ENCODE assay signal across 13 mouse cellular contexts in genomic region chr3:116421121-116421520, GRCm38 (mm10). TPM values are rescaled to one million over a fixed set of nuclear protein-coding genes. Genes with fewer than 3 reads are reported as not detected.
DNase-seq lines count a peak whose midpoint lies in the region; ATAC-seq and TF ChIP-seq lines count a peak whose summit lies in the region.
"Had no signal": no experiment of that assay in that cellular context is flagged by ENCODE, and none has a peak within 500 bp of the region (broad histone marks: within the 10 kb centered on the region; RNA-seq: fewer than 3 reads in every experiment).

No protein-coding gene starts in this region.

- 0 out of 2 replicates have a peak overlapping the region, but pooled peaks have one; percentile 2 for H3K4me2 ChIP-seq in intestine, postnatal 0 days (replicated peaks; ENCODE audit: low read depth)
- no peak overlapping the region for H3K4me2 ChIP-seq in intestine, embryonic 15.5 days (replicated peaks)
- peak overlapping the region; percentile 84 for H3K4me2 ChIP-seq in forebrain, embryonic 12.5 days
- H3K4me2 ChIP-seq in midbrain, embryonic 11.5 days: peak overlapping the region; percentile 87
- H3K4me2 ChIP-seq: limb, embryonic 15.5 days had no signal

- H3K36me3 ChIP-seq in intestine, postnatal 0 days (ENCODE audit: control insufficient read depth, insufficient read depth): no peaks in the 10 kb centered on the region; the same call in 1 of the 2 replicates
- no peaks in the 10 kb centered on the region for H3K36me3 ChIP-seq in intestine, embryonic 15.5 days
- H3K36me3 ChIP-seq in forebrain, embryonic 12.5 days (replicated peaks): peaks cover 27% of the 10 kb centered on the region
- H3K36me3 ChIP-seq in midbrain, embryonic 11.5 days (ENCODE audit: control insufficient read depth, insufficient read depth, low read length): peaks cover 2% of the 10 kb centered on the region; the same call in 1 of the 2 replicates
- H3K36me3 ChIP-seq: stomach, embryonic 15.5 days had no signal

- H3K4me3 ChIP-seq in intestine, postnatal 0 days (ENCODE audit: low read depth, low read length): no peak overlapping the region
- no peak overlapping the region for H3K4me3 ChIP-seq in intestine, embryonic 15.5 days (replicated peaks)
- peak overlapping the region; percentile 64 for H3K4me3 ChIP-seq in forebrain, embryonic 12.5 days (replicated peaks)
- H3K4me3 ChIP-seq in midbrain, embryonic 11.5 days (ENCODE audit: low read depth, low read length): no peak overlapping the region; the same call in 1 of the 2 replicates
- H3K4me3 ChIP-seq: limb, embryonic 15.5 days; stomach, embryonic 15.5 days had no signal

- no peaks in the 10 kb centered on the region for H3K4me1 ChIP-seq in intestine, postnatal 0 days (replicated peaks; ENCODE audit: control insufficient read depth, insufficient read depth, low read length)
- H3K4me1 ChIP-seq in intestine, embryonic 15.5 days (replicated peaks): peaks cover 4% of the 10 kb centered on the region
- H3K4me1 ChIP-seq in forebrain, embryonic 12.5 days: peaks cover 30% of the 10 kb centered on the region
- peaks cover 21% of the 10 kb centered on the region for H3K4me1 ChIP-seq in midbrain, embryonic 11.5 days (ENCODE audit: control insufficient read depth, insufficient read depth, low read length)

- H3K27ac ChIP-seq in intestine, postnatal 0 days (ENCODE audit: low read depth, low read length): no peak overlapping the region
- no peak overlapping the region for H3K27ac ChIP-seq in intestine, embryonic 15.5 days
- H3K27ac ChIP-seq in forebrain, embryonic 12.5 days: peak overlapping the region; percentile 64
- no peak overlapping the region for H3K27ac ChIP-seq in midbrain, embryonic 11.5 days (ENCODE audit: low read depth, low read length)
- H3K27ac ChIP-seq: limb, embryonic 15.5 days; stomach, embryonic 15.5 days had no signal

- peak; percentile 67 for DNase-seq in Muller cell, postnatal 12 days (ENCODE audit: inconsistent ontology term)
- peak; percentile 81 for DNase-seq in midbrain, embryonic 11.5 days (ENCODE audit: low spot score, missing footprints)
- DNase-seq in gastrocnemius, postnatal 25 days: no peak
- DNase-seq in gastrocnemius, postnatal 14 days: no peak
- DNase-seq: cerebellum, postnatal 14 days; heart, postnatal 10 days had no signal

- intact Hi-C loops in gastrocnemius, postnatal 14 days (cut with DNase I; ENCODE audit: low total_unique reads): loop anchor here (5.0 kb wide), 2 partner anchors 79 to 81 kb away; no protein-coding TSS in a partner anchor

- ATAC-seq in intestine, postnatal 0 days: no peak
- no peak for ATAC-seq in intestine, embryonic 15.5 days
- no peak for ATAC-seq in forebrain, embryonic 12.5 days (ENCODE audit: low FRiP score)
- no peak for ATAC-seq in midbrain, embryonic 11.5 days (ENCODE audit: low FRiP score)
- ATAC-seq in inflammation-experienced regulatory T-cells, adult 6 months: no peak
- ATAC-seq: CD4-positive, CD25-positive, alpha-beta regulatory T cell, adult 4 months had no signal

- no peak for TF ChIP-seq CTCF in intestine, postnatal 0 days (IDR thresholded peaks at IDR 0.05; ENCODE audit: low read depth)

- no peak overlapping the region for H3K9ac ChIP-seq in intestine, postnatal 0 days (ENCODE audit: low read depth, low read length)
- H3K9ac ChIP-seq in intestine, embryonic 15.5 days: no peak overlapping the region
- H3K9ac ChIP-seq in forebrain, embryonic 12.5 days: peak overlapping the region; percentile 82; the same call in 1 of the 2 replicates
- H3K9ac ChIP-seq in midbrain, embryonic 11.5 days (ENCODE audit: low read length): peak overlapping the region; percentile 38
- H3K9ac ChIP-seq: limb, embryonic 15.5 days; stomach, embryonic 15.5 days had no signal

- H3K9me3 ChIP-seq in intestine, postnatal 0 days (ENCODE audit: control insufficient read depth): no peaks in the 10 kb centered on the region
- H3K9me3 ChIP-seq in intestine, embryonic 15.5 days: no peaks in the 10 kb centered on the region
- no peaks in the 10 kb centered on the region for H3K9me3 ChIP-seq in forebrain, embryonic 12.5 days
- H3K9me3 ChIP-seq in midbrain, embryonic 11.5 days (ENCODE audit: control insufficient read depth, low read length): no peaks in the 10 kb centered on the region
- H3K9me3 ChIP-seq: limb, embryonic 15.5 days; stomach, embryonic 15.5 days had no signal

- H3K27me3 ChIP-seq in intestine, postnatal 0 days (replicated peaks; ENCODE audit: control insufficient read depth, insufficient read depth, low read length): no peaks in the 10 kb centered on the region
- H3K27me3 ChIP-seq in intestine, embryonic 15.5 days (replicated peaks): no peaks in the 10 kb centered on the region
- no peaks in the 10 kb centered on the region for H3K27me3 ChIP-seq in forebrain, embryonic 12.5 days
- no peaks in the 10 kb centered on the region for H3K27me3 ChIP-seq in midbrain, embryonic 11.5 days (ENCODE audit: control insufficient read depth, insufficient read depth, low read length)
- H3K27me3 ChIP-seq: limb, embryonic 15.5 days; stomach, embryonic 15.5 days had no signal

- 71% methylated on average over 6 of the region's 6 CpGs for WGBS in intestine, postnatal 0 days
- 57% methylated on average over 6 of the region's 6 CpGs for WGBS in intestine, embryonic 15.5 days
- WGBS in forebrain, embryonic 12.5 days: 11% methylated on average over 6 of the region's 6 CpGs
- 28% methylated on average over 6 of the region's 6 CpGs for WGBS in midbrain, embryonic 11.5 days

RNA-seq across cellular contexts. Expression of gene Cdc14a, which starts 2.7 kb away (rescaled TPM):
- polyA plus RNA-seq in intestine, postnatal 0 days (2015; fragmentation: Nextera tagmentation; extraction: Ambion mirVana): 6.5 and 6.6 TPM in 2 replicates
- polyA plus RNA-seq in intestine, embryonic 15.5 days (2015; fragmentation: Nextera tagmentation; extraction: Ambion mirVana): 6.2 and 6.9 TPM in 2 replicates
- 21.6 and 23.2 TPM in 2 replicates for polyA plus RNA-seq in forebrain, embryonic 12.5 days (2016; fragmentation: Nextera tagmentation; extraction: Ambion mirVana)
- 15.5 and 18.2 TPM in 2 replicates for polyA plus RNA-seq in midbrain, embryonic 11.5 days (2014; fragmentation: Nextera tagmentation; extraction: Ambion mirVana)
- polyA plus RNA-seq in inflammation-experienced regulatory T-cells, adult 6 months (2017; shearing (Covaris generic)): 10 to 100 TPM; 10.1 to 13.1 (median 12.5) TPM
- 10 to 100 TPM; 20.8 to 30.2 TPM for total RNA-seq in gastrocnemius, postnatal 25 days (2021)
- 10 to 100 TPM; 17.0 to 23.9 TPM for total RNA-seq in gastrocnemius, postnatal 14 days (2021)

Comparison
In these comparisons a context has a peak if more than half of its experiments do, and no peak if none do; other contexts are left out.
1. H3K9ac ChIP-seq: peak in forebrain, embryonic 12.5 days (single experiment) and midbrain, embryonic 11.5 days (single experiment); none in intestine, postnatal 0 days (single experiment) and intestine, embryonic 15.5 days (single experiment).
2. DNase-seq: peak in Muller cell, postnatal 12 days (single experiment) and midbrain, embryonic 11.5 days (single experiment); none in gastrocnemius, postnatal 25 days (single experiment) and gastrocnemius, postnatal 14 days (single experiment).